Mouse (Mus musculus) E14TG2a.4 (cell line): ENCODE results near the gene Dnajc8.

Source experiments
- CTCF ChIP-seq: conservative IDR thresholded peaks from 2 replicates; pipeline ENCODE4 v1.5.1; 2014; ENCODE audit warnings: low read length
- NANOG ChIP-seq: IDR thresholded peaks from 2 replicates; pipeline ENCODE4 v1.6.1; 2014; ENCODE audit warnings: borderline replicate concordance, low read length, mixed read lengths

- TF ChIP-seq CTCF: no peak
- no peak for TF ChIP-seq NANOG
These were observed 6.1 kb downstream of the Dnajc8 start for GRCm38 (mm10) chr4:132541413-132541812.
